Mouse (Mus musculus) natural killer cell, adult 2 months (primary cell): Measurements from ENCODE around the gene Eral1.
A peak's percentile ranks its signal among the peaks of the same experiment; 100 is the strongest.

Source experiments
- DNase-seq, 2 experiments: peaks; one replicate each; pipeline ENCODE4 v3.0.0; 2022; ENCODE audit warnings: low spot score in 2 of 2

Gene Eral1

DNA sequence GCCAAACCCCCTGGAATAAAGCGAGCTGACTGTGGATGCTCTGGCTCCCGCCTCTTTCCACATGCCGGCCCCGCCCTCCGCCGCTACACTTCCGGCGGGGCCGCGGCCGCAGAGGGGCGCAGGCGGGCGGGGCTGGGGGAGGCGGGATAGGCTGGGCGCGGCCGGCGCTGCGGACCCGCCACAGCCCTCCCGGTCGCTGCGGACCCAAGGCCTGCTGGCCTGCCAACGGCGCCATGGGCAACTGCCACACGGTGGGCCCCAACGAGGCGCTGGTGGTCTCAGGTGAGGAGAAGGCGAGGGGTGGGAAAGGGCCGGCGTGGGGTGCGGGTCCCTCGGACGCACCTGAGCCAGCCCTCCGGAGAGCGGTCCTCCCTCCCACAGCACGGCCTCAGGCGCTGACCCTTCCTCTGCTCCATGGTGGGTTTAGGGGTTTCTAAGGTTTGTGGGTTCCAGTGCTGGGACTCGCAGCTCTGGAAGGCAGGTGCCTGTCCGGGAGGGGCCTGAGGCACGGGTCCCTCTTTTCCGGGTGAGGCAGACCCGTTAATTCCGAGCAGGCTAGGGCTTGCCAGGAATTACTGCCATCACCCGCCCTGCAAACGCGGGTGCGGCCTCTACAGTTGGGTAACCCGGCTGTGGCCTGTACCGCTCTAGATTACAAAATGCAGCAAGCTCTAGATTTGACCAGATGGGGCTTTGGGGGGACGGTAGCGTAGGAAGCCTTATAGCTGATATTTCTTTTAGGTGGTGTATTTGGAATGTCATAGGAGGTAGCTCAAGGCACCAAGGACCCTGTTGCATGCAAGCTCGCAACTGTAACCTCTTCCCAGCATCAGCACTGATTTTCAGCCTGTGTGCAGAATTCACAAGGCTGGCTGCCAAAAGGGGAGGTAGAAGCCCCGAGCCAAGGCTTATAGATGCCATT, 42.1 kb downstream of the Eral1 start, which contains the start of gene Flot2:
Gene Flot2, plus strand, starts transcription at position 101 of the 922 bp plus-strand sequence.
- DNase-seq: peak; percentile 17 to 28

DNA sequence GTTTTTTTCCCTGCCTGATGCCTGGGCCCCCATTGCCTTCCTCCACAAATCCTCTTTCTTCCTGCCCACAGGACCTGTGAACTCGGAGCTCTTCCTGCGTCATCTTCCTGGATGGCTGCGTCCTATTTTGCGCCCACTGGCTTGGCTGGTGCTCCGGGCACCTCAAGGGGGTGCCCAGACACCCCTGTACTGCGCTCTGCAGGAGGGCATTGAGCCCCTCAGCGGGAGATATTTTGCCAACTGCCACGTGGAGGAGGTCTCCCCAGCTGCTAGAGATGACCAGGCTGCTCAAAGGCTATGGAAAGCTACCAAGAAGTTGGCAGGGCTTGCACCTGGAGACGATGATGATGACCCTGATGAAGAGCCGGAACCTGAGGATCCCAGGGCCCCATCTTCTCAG, 43.4 kb downstream of the Eral1 start:
- no peak for DNase-seq

DNA sequence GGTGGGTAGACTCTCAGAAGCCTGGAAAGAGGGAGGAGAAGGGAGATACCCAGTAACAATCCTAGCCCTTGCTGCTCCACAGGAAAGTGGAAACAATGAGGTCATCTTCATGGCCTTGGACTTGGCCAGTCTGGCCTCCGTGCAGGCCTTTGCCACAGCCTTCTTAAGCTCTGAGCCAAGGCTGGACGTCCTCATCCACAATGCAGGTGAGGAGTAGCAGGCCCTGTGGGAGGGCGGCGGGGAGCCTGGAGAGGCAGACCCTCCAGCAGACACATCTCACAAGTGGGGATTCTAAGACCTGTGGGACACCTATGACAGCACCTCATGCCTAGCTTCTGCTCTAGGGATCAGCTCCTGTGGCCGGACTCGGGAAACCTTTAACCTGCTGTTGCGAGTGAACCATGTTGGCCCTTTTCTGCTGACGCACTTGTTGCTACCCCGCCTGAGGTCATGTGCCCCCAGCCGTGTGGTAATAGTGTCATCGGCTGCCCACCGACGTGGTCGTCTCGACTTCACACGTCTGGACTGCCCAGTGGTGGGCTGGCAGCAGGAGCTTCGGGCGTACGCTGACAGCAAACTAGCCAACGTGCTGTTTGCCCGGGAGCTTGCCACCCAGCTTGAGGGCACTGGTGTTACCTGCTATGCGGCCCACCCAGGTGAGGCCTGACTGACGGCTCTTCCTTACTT, 46.1 kb downstream of the Eral1 start:
- no peak for DNase-seq

DNA sequence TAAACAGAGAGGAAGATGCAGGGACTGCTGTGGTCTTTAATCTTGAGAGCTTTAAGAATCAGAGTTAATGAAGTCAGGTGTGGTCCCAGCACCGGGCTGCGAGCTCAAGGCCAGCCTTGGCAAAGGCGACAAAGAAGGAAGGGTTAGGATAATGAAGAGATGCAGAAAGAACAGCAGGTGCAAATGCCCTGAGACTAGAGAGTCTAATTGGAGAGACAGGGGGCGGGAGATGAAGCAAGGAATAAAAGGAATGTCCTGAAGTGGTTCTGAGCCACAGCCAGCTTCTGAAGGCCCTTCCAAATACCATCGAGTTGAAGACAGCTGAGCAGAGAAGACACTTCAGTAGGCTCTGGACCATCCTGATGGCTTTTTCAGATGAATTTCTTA, 47.4 kb downstream of the Eral1 start:
- DNase-seq: no peak

DNA sequence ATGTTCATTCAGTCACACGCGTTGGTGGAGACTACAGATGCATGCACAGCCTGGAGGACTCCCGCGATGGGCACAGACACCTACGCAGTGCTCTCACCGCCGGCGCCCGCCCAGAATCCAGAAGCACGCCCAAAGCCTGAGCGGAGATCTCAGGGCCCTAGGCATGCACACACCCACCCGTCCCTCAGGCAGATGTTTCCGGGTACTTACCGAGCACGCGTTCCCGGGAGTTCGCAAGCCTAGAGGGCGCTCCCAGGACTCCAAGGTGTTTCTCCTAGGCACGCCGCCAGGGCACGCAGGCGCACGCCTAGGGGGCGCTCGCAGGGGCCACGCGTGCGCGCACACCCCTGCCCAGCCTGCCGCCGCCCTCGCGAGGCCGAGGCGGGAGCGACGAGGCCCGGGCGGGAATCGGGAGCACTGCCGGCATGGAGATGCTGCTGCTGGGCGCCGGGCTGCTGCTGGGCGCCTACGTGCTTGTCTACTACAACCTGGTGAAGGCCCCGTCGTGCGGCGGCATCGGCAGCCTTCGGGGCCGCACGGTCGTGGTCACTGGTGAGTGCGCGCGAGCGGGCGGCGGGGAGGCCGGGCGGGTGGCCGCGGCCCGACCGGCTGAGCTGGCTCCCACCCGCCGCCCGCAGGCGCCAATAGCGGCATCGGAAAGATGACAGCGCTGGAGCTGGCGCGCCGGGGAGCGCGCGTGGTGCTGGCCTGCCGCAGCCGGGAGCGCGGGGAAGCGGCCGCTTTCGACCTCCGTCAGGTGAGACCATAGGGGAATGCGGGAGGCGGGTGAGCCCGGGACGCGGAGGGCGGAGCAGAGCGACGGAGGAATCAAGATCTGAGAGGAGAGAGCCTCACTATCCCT, 48.0 kb downstream of the Eral1 start, which contains the start of gene Dhrs13:
Gene Dhrs13, plus strand, starts transcription at position 334 of the 862 bp plus-strand sequence.
- peak; percentile 56 to 75 for DNase-seq

DNA sequence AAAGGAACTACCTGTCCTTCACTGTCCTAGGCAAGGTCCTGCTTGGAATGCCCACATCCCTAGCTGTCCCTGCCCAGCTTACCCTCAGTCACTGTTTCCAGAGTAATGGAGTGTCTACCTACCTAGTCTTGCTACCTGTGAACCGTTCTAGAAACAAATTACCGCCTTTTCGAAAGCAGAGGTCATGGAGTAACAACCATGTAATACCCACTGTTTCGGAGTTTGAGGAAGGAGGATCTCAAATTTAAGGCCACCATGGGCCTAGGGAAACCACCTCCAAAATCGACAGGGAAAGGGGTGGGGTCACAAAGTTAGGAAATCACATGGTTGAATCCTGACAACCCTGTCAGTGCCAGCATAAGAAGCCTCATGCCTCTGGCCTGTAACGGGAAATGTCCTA, 48.8 kb downstream of the Eral1 start:
- no peak for DNase-seq

DNA sequence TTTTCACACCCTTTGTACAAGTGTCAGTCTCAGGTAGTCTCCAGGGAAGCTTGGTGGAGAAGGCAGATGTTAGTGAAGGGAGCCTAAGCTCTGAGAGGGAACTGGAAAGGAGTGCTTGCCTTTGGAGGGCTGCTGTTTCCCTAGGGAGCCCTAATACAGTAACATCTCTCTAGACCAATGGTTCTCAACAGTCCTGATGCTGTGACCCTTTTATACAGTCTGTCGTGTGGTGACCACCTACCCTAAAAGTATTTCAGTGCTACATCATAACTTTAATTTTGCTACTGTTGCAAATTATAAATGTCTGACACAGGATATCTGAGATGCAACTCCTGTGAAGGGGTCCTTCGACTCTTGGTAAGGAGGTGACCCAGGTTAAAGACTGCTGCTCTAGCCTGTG, 49.6 kb downstream of the Eral1 start:
- no peak for DNase-seq

DNA sequence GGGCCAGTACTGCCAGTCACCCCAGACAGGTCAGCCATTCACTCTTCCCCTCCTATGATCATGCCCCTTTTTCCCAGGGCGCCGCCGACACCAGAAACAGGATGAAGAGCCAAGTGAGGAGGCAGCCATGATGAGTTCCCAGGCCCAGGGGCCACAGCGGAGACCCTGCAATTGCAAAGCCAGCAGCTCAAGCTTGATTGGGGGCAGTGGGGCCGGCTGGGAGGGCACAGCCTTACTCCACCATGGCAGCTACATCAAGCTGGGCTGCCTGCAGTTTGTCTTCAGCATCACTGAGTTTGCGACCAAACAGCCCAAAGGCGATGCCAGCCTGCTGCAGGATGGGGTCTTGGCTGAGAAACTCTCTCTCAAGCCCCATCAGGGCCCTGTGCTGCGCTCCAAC, 50.9 kb downstream of the Eral1 start:
- DNase-seq: no peak

DNA sequence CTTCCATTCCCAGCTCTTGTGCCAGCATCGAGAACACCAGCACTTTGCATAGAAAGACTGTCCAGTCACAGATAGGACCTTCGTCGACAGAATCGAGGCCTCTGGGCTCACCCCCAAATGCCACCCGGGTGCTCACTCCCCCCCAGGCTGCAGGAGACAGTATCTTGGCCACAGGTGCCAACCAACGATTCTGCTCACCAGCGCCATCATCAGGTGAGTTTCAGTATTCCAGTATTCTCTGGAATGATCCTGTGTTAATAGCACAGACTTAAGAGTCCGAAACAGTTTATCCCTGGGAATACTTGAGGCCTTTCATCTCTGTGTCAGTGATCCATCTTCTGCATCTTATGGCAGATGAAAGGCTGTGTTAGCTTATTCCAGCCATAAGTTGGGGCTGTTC, 56.6 kb downstream of the Eral1 start:
- DNase-seq: peak; percentile 23 to 45
